Mouse (Mus musculus) heart, postnatal 0 days (tissue): ENCODE results near the gene Rasgrp3.

Source experiments
- CTCF ChIP-seq: IDR thresholded peaks from 2 replicates; pipeline ENCODE4 v1.5.1; 2016; ENCODE audit warnings: antibody characterized with exemption, control low read depth, low read depth
- EP300 ChIP-seq: IDR thresholded peaks from 2 replicates; pipeline ENCODE4 v1.6.1; 2016; ENCODE audit warnings: antibody characterized with exemption, low read depth

- peak; percentile 82 for TF ChIP-seq CTCF
- no peak for TF ChIP-seq EP300
Observed at GRCm38 (mm10) chr17:75551512-75552400, 116.1 kb downstream of the Rasgrp3 start, which contains the start of gene Fam98a.
